Mouse (Mus musculus) liver, adult 2 months (tissue): Measurements from ENCODE around the gene Zdhhc1.

ENCODE experiments used
- CTCF ChIP-seq: fragments of 200-500 bp; IDR thresholded peaks from 2 replicates; pipeline ENCODE4 v1.5.1; 2011; ENCODE audit warnings: low read depth, low read length, control low read depth
- POLR2A ChIP-seq: fragments of 200-500 bp; IDR thresholded peaks from 2 replicates; pipeline ENCODE4 v1.6.1; 2011; ENCODE audit warnings: low read length, control low read depth; ENCODE audit not compliant: insufficient read depth; ENCODE audit errors: extremely low read depth

DNA sequence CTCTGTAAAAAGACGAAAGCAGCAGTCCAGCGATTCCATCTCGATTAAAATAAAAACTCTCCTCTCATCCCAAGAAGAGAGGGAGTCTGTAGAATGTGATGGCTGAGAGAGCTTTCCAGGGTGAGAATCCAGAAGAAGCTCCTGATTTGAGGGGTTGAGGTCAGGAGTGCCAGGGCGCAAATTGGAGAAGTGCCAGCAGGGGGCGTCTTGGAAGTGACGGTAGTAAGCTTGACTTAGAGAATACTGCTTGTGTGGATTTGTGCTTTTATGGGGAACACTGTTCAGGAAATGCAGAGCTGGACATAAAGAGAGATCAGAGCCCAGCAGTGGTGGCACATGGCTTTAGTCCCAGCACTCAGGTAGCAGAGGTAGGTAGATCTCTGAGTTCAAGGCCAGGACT lies 55.3 kb downstream of the Zdhhc1 start:
- TF ChIP-seq CTCF (0 out of 2 replicates have a peak, but pooled peaks have one; percentile 6), POLR2A (no peak)
